Mouse (Mus musculus): ENCODE measurements at regions not wholly inside any gene's neighbourhood (a gene's known extent, or its start where the extent isn't known, plus 50 kb on each side); places are given as distances from the start of the nearest gene placed in this dataset.

DNA sequence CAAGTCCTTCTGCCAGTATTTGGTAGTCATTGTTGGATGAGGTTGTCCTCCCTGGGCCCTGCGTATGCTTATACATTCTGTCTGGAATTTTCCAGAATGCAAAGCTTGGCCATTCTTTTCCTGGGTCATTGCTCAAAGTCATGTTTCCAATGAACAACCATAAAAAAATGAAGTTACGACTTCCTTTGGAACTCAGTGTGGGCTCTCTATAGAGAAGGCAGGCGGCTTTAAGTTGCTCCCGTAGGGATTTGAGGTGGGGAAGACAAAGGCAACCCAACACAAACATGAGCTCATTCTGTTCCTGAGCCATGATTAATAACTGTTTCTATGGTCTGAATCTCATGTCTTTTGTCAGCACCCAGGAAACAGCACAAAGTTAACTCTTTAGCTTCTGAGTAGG lies 204.3 kb downstream of the Hhipl2 start:
- DNase-seq (ENCODE audit: low spot score in 2 of 2): no peak

GRCm38 (mm10) chr1:183624266-183624665 lies 206.3 kb downstream of the Hhipl2 start:
- no peak for DNase-seq (ENCODE audit: low spot score in 2 of 2)

DNA sequence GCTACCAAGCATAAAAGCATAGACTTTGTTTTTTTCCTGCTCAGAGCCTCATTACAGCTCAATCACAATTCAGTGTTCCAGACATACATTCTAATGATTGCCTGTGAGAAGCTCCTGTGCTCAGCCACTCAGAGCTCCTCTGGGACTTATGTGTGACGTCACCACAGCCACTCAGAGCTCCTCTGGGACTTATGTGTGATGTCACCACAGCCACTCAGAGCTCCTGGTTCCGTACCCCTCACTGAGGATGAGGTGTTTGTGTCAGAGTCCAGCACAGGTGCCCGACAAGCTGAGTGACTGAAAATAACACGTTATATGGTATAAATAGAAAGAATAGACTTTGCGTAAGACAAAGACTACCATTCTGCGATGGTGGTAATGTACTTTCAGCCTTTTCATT lies 215.8 kb downstream of the Hhipl2 start:
- DNase-seq (ENCODE audit: low spot score in 2 of 2): no peak

DNA sequence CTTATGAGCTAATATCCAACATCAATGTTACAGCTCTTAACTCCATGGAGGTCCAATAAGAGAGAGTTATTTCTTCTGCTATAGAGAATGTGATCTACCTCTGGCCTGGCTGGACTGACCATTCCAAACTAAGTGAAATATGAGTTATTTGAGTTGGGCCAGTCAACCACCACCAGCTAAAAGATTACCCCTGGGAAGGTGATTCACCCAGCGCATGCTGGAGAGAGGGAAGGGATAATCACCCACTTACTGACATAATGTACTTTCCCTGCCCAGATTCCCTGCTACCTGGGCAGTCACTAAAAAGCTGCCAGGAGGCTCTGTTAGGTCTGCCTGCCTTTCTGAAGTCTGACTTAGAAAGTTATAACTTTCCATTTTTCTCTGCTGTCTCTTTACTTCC lies 216.8 kb downstream of the Hhipl2 start:
- no peak for DNase-seq (ENCODE audit: low spot score in 2 of 2)

DNA sequence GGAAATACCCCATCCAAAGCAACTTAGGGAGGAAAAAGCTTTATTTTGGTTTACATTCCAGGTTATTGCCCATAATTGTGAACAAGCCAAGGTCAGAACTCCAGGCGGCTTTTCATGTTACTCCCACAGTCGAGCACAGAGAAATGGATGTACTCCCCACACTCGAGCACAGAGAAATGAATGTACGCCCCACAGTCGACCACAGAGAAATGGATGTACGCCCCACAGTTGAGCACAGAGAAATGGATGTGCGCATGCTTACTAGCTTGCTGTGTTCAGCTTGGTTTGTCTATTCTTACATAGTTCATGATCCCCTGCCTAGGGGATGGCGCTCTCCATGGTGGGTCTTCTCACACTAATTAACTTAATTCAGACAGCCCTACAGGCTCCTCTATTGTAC lies 219.2 kb downstream of the Hhipl2 start:
- no peak for DNase-seq (ENCODE audit: low spot score in 2 of 2)

DNA sequence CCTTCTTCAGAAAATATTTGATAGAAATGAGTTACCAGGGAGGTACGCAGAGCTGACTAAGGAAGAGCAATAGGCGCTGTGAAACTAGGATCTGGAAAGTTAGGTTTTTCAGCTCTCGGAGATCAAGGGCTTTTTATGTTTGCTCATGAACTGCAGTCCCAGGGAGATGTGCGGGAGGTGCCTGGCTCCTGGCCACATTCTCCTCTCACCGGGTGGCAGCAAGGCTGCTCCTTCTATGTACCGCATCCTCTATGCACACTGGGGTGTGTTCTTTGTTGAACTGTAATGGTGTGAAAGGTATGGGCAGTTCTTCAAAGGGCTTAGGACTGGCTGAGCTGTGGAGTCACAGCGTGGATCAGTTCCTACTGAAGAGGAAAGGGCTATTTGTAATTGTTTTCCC lies 221.3 kb downstream of the Hhipl2 start:
- no peak for DNase-seq (ENCODE audit: low spot score in 2 of 2)

GRCm38 (mm10) chr1:183640568-183640967 lies 222.6 kb downstream of the Hhipl2 start:
- no peak for DNase-seq (ENCODE audit: low spot score in 2 of 2)

- DNase-seq (ENCODE audit: low spot score in 2 of 2): no peak
Observed at GRCm38 (mm10) chr1:183644001-183644400, 226.0 kb downstream of the Hhipl2 start.

GRCm38 (mm10) chr1:183653878-183654277 lies 235.9 kb downstream of the Hhipl2 start:
- DNase-seq (ENCODE audit: low spot score in 2 of 2): no peak

DNA sequence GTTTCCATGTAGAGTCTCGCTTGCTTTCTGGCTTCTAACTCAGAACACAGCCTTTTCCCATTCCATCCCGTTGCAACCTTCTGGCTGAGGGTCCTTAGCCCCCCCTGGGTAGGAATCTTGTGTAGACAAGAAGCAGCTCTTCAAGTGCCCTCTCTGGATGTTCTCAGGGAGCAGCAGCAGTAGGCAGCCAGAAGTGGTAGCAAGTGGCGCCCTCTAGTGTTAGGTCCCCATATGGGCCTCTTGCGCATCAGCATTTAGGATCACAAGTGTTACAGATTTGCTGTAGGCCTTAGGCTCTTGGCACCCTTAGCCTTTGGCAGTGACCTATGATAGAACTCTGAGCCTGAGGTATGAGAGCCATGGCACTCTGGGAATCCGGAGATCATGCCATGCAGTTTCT lies 239.0 kb downstream of the Hhipl2 start:
- peak; percentile 19 to 32 for DNase-seq (ENCODE audit: low spot score in 2 of 2)

- no peak for DNase-seq (ENCODE audit: low spot score in 2 of 2)
Observed at GRCm38 (mm10) chr1:183660541-183660940, 242.5 kb downstream of the Hhipl2 start.

DNA sequence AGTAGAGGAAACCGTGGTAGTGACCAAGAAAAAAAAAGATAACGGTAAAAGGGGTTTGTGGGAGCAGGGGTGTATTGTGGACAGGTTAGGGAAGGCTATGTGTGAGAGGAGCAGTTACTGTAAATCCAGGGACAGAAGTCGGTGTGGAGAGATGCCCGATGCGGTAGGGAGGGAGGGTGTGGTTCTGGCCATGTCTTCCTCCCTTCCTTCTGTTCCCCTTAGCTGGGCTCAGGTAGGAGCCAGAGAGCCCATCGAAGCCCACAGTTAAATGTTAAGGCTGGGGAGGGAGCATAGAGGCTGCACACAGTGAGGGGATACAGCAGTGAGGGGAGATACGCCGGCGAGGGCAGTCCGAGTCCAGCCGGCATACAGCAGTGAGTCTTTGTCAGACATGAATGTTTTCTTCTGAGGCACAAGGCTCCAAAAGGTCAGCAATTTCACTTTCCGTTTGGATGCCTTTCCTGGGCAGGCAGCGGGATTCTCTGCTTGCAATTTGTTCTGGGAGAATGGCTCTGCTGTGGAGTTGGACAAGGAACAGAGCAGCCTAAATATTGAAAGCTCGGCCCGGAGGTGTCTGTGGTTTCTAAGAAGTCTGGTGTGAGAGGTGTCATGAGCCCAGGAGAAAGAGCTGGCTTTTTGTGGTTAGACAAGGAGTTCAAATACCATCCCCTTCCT lies 244.5 kb downstream of the Hhipl2 start:
- DNase-seq (ENCODE audit: low spot score in 2 of 2): no peak

- no peak for DNase-seq (ENCODE audit: low spot score in 2 of 2)
Observed at GRCm38 (mm10) chr1:183669271-183669670, 251.3 kb downstream of the Hhipl2 start.

DNA sequence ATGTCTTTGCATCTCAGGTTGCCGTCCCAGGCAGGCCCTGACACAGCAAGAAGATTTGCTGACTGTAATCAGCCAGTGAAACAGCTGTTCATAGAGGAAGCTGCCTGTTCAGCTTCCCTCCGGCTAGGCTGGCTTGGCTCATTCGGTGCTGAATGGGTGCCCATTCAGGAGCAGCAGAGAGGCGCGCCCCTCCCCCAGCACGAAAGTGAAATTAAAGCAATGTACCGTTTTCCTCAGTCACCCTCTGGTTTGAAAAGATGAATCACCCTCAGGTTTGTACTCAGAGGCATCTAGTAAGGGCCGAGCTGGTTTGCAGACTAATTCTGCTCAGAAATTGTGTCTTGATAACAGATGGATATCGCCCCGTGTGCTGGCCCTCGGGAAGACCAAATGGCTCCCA lies 251.7 kb downstream of the Hhipl2 start:
- peak in 1 of 2 experiments; percentile 11 for DNase-seq (ENCODE audit: low spot score in 2 of 2)

GRCm38 (mm10) chr1:183670542-183670941 lies 252.5 kb downstream of the Hhipl2 start:
- no peak for DNase-seq (ENCODE audit: low spot score in 2 of 2)

DNA sequence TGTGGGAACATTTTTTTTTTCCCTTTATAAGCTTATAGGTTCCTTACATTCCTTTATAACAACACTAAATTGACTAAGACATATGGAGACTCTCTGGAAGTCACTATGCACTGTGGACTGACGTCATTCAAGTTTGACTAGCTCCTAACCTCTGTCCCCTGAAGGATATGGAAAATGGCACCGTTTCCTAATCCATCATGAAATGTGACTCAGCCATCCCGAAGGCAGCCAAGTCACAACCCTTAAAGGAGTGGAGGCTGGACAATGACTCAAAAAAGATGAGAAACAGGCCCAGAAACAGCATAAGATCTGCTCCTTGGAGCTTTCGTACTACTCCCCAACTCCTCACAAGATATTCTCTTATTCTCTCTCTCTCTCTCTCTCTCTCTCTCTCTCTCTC lies 253.5 kb downstream of the Hhipl2 start:
- no peak for DNase-seq (ENCODE audit: low spot score in 2 of 2)

DNA sequence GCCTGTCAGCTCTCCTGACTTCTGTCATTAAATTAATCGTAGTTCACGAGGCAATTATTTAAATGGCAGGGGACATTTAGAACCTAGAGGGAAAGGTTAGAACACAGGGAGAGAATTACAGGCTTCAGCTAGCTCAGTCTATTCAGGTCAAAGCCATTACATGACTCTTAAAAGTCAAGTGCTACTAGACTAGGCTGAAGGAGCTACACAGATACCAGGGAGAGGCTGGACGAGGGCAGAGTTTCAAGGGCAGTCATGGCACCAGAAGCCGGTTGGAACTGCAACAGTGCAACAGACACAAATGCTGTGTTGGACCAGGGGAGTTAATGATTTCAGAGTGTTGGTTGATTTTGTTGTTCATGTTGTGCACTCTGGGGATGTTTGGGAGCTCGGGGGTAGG lies 254.5 kb downstream of the Hhipl2 start:
- DNase-seq (ENCODE audit: low spot score in 2 of 2): no peak

DNA sequence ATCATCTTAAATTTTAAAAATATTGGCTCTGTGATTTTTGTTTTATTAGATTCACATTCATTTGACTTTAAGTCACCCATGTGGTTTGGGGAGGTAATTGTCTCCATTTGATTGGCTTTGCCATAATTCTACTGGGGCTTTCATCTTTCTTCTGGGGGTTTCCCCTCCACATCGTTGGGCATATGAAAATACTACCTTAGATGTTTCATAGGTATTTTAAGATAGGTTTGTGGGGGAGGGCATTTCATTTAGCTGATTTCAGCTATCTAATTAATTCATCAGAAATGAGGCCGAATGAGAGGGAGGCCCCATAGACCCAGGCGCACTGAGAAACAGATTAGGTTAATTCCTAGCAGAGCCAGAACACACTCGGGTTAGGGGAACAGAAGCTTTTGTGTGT lies 259.6 kb downstream of the Hhipl2 start:
- DNase-seq (ENCODE audit: low spot score in 2 of 2): no peak

DNA sequence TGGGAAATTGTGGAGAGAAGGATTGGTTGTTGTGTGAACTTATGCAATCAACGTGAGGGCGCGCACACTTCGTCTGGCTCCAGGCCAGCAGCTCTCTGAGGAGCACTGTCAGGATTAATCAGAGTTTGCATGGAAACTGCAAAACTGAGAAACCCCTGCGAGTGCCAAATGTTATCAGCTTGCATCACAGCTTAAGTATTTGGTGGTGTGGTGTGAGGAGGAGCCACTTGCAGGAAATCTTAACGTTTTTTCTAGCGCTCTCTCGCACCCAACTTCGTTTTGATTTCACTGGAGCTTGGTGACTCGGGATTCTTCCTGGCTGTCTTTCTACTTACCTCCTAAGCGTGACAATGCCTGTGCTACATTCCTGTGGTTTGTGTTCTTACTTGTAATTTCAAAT lies 261.9 kb downstream of the Hhipl2 start:
- peak in 1 of 2 experiments; percentile 11 for DNase-seq (ENCODE audit: low spot score in 2 of 2)

DNA sequence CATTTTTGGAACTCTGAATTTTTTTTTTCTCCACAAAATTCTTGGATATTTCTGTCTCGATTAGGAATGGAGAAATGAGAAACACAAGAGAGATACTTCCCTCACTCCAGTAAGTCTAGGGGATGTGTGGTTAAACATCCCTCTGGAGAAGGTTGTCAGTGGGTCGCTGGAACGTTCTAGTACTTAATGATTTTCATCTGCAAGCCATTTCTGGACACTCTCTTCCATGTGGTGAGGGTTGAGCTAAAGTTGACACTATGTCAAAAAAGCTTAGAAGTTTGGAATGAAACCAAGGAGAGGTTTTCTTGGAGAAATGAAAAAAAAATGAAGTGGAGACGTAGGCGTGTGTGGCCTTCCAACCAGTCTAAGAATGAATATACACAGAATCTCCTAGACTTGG lies 268.0 kb downstream of the Hhipl2 start:
- DNase-seq (ENCODE audit: low spot score in 2 of 2): no peak

DNA sequence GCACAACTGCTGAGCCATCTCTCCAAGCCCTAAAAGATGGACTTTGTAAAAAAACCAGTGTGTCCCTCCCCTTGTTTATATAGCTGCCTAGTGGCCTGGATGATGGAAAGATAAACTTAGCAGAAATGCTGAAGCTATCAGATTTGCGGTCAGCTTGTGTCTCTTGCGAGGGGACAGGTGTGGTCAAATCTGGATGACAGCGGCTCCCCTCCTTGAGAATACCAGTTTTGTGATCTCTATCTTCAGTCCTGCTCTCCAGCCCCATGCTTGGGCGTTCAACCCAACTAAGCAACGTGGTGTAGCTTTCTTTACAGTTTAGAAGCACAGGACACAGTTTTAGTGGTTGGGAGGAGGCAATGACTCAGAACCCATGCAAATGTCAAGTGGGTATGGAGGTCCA lies 274.7 kb downstream of the Hhipl2 start:
- no peak for DNase-seq (ENCODE audit: low spot score in 2 of 2)

- peak in 1 of 2 experiments; percentile 5 for DNase-seq (ENCODE audit: low spot score in 2 of 2)
Observed at GRCm38 (mm10) chr1:183699284-183699683, 281.3 kb downstream of the Hhipl2 start.

DNA sequence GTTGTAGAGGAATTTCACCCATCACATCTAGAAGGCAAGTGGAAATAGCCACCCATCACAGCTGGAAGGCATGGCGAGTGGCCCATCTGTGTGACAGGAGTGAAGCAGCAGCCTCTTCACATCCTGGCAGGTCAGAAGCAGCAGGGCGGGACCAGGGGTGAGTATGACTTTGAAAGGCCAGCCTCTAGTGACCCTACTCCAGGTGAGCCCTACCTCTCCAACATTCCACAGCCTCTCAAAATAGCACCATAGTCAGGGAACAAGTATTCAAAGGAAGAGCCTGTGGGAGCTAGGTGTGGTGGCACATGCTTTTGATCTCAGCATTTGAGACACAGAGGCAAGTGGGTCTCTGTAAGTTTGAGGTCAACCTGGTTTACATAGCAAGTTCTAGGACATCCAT lies 284.9 kb downstream of the Hhipl2 start:
- DNase-seq (ENCODE audit: low spot score in 2 of 2): no peak

DNA sequence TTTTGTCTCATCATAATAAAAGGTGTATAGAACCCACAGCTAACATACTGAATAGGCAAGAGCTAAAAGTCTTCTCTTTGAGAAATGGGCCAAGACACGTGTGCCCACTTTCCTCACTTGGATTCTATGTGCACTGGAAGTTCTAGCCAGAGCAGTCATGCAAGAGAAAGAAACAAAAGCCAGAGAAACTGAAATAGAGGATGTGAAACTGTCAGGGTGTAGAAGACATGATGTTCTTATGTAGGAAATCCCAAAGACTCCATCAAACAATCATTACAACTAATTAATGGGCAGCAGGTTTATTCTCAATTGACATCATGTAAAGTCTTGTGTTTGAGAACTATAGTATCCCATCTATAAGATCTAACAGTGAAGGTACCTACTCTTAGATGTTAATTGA lies 294.9 kb downstream of the Hhipl2 start:
- no peak for DNase-seq (ENCODE audit: low spot score in 2 of 2)
